Mouse (Mus musculus): ENCODE results near the gene 2010111I01Rik.

GRCm38 (mm10) chr13:63206396-63206795 lies 241.7 kb downstream of the 2010111I01Rik start:
- no peak for TF ChIP-seq POLR2A (IDR thresholded peaks at IDR 0.05; ENCODE audit: low read depth, low read length)
- TF ChIP-seq CTCF (IDR thresholded peaks at IDR 0.05; ENCODE audit: extremely low read depth, insufficient read depth, insufficient read length, insufficient replicate concordance), result no peak
